Mouse (Mus musculus) liver, postnatal 0 days (tissue): ENCODE measurements around the gene Coq8b.

Experiments used
- CTCF ChIP-seq: sonication (generic); IDR thresholded peaks from 2 replicates; pipeline ENCODE4 v1.5.1; 2016; ENCODE audit warnings: antibody characterized with exemption, low read depth
- EP300 ChIP-seq: IDR thresholded peaks from 2 replicates; pipeline ENCODE4 v1.6.1; 2016; ENCODE audit warnings: antibody characterized with exemption, low read depth, mild to moderate bottlenecking

- TF ChIP-seq CTCF (no peak), EP300 (no peak)
Measured at GRCm38 (mm10) chr7:27233300-27233699, 477 bp downstream of the Coq8b start.
